Mouse (Mus musculus): ENCODE results near the gene Gcdh. TPM values are rescaled to one million over a fixed set of nuclear protein-coding genes. Genes with fewer than 3 reads are reported as not detected.
A peak's percentile ranks its signal among the peaks of the same experiment; 100 is the strongest.

The Gcdh gene
- polyA plus RNA-seq, 1 experiment from 2014 or later = 73.0 TPM

GRCm38 (mm10) chr8:84928456-84929306, 35.0 kb upstream of the Gcdh start:
- no peaks in the 10 kb centered on the region for H3K36me3 ChIP-seq (ENCODE audit: control insufficient read depth, insufficient read depth)
- H3K4me3 ChIP-seq (ENCODE audit: low read depth, low read length) = no peak overlapping the region
- WGBS (ENCODE audit: insufficient replicate concordance) = 7% methylated on average over 47 of the region's 52 CpGs
- peak overlapping the region; percentile 27; the same call in 1 of the 2 replicates for H3K4me2 ChIP-seq (ENCODE audit: low read depth, low read length)
- no peaks in the 10 kb centered on the region for H3K9me3 ChIP-seq (replicated peaks; ENCODE audit: control insufficient read depth, low read length)
- peak; percentile 43; the same call in 1 of the 2 replicates for ATAC-seq (ENCODE audit: low read depth)
- H3K27ac ChIP-seq (ENCODE audit: low read length) = no peak overlapping the region
- H3K27me3 ChIP-seq (ENCODE audit: control insufficient read depth, insufficient read depth, low read depth, low read length) = peaks cover 42% of the 10 kb centered on the region
- no peaks in the 10 kb centered on the region; the same call in 1 of the 2 replicates for H3K4me1 ChIP-seq (ENCODE audit: control insufficient read depth, low read depth, low read length)
- no peak overlapping the region for H3K9ac ChIP-seq (ENCODE audit: low read depth, low read length)

- H3K4me3 ChIP-seq (ENCODE audit: low read depth, low read length) = no peak overlapping the region
- H3K4me1 ChIP-seq (ENCODE audit: control insufficient read depth, low read depth, low read length) = no peaks in the 10 kb centered on the region; the same call in 1 of the 2 replicates
- 41% methylated on average over 1 of the region's 1 CpGs for WGBS (ENCODE audit: insufficient replicate concordance)
- H3K27ac ChIP-seq (ENCODE audit: low read length) = no peak overlapping the region
- no peak overlapping the region for H3K4me2 ChIP-seq (ENCODE audit: low read depth, low read length)
- H3K36me3 ChIP-seq (ENCODE audit: control insufficient read depth, insufficient read depth) = no peaks in the 10 kb centered on the region
- peaks cover 38% of the 10 kb centered on the region for H3K27me3 ChIP-seq (ENCODE audit: control insufficient read depth, insufficient read depth, low read depth, low read length)
- H3K9ac ChIP-seq (ENCODE audit: low read depth, low read length) = no peak overlapping the region
- no peaks in the 10 kb centered on the region for H3K9me3 ChIP-seq (replicated peaks; ENCODE audit: control insufficient read depth, low read length)
- ATAC-seq (ENCODE audit: low read depth) = no peak
Observed at GRCm38 (mm10) chr8:84927513-84927912, 33.8 kb upstream of the Gcdh start.

GRCm38 (mm10) chr8:84925557-84925956, 31.8 kb upstream of the Gcdh start:
- Histone ChIP-seq H3K4me1 (ENCODE audit: control insufficient read depth, low read depth, low read length) (no peaks in the 10 kb centered on the region; the same call in 1 of the 2 replicates), H3K9me3 (replicated peaks; ENCODE audit: control insufficient read depth, low read length) (no peaks in the 10 kb centered on the region), H3K4me3 (ENCODE audit: low read depth, low read length) (no peak overlapping the region), H3K27me3 (ENCODE audit: control insufficient read depth, insufficient read depth, low read depth, low read length) (peaks cover 22% of the 10 kb centered on the region), H3K4me2 (ENCODE audit: low read depth, low read length) (no peak overlapping the region), H3K36me3 (ENCODE audit: control insufficient read depth, insufficient read depth) (no peaks in the 10 kb centered on the region), H3K9ac (ENCODE audit: low read depth, low read length) (no peak overlapping the region), H3K27ac (ENCODE audit: low read length) (no peak overlapping the region)
- 40% methylated on average over 7 of the region's 7 CpGs for WGBS (ENCODE audit: insufficient replicate concordance)
- no peak for ATAC-seq (ENCODE audit: low read depth)

GRCm38 (mm10) chr8:84921596-84921995, 27.9 kb upstream of the Gcdh start:
- no peaks in the 10 kb centered on the region for H3K4me1 ChIP-seq (ENCODE audit: control insufficient read depth, low read depth, low read length)
- peaks cover 8% of the 10 kb centered on the region for H3K27me3 ChIP-seq (ENCODE audit: control insufficient read depth, insufficient read depth, low read depth, low read length)
- no peak overlapping the region for H3K9ac ChIP-seq (ENCODE audit: low read depth, low read length)
- ATAC-seq (ENCODE audit: low read depth) = no peak
- H3K36me3 ChIP-seq (ENCODE audit: control insufficient read depth, insufficient read depth) = no peaks in the 10 kb centered on the region
- H3K9me3 ChIP-seq (replicated peaks; ENCODE audit: control insufficient read depth, low read length) = no peaks in the 10 kb centered on the region
- no peak overlapping the region for H3K4me3 ChIP-seq (ENCODE audit: low read depth, low read length)
- no peak overlapping the region for H3K4me2 ChIP-seq (ENCODE audit: low read depth, low read length)
- H3K27ac ChIP-seq (ENCODE audit: low read length) = no peak overlapping the region
- WGBS (ENCODE audit: insufficient replicate concordance) = 48% methylated on average over 2 of the region's 2 CpGs

GRCm38 (mm10) chr8:84918646-84919045, 24.9 kb upstream of the Gcdh start:
- Histone ChIP-seq H3K4me2 (ENCODE audit: low read depth, low read length) (no peak overlapping the region), H3K27ac (ENCODE audit: low read length) (no peak overlapping the region), H3K9ac (ENCODE audit: low read depth, low read length) (no peak overlapping the region), H3K9me3 (replicated peaks; ENCODE audit: control insufficient read depth, low read length) (no peaks in the 10 kb centered on the region), H3K27me3 (ENCODE audit: control insufficient read depth, insufficient read depth, low read depth, low read length) (peaks cover 5% of the 10 kb centered on the region), H3K36me3 (ENCODE audit: control insufficient read depth, insufficient read depth) (no peaks in the 10 kb centered on the region), H3K4me3 (ENCODE audit: low read depth, low read length) (no peak overlapping the region), H3K4me1 (ENCODE audit: control insufficient read depth, low read depth, low read length) (peaks cover 5% of the 10 kb centered on the region)
- WGBS (ENCODE audit: insufficient replicate concordance) = 87% methylated on average over 15 of the region's 15 CpGs
- no peak for ATAC-seq (ENCODE audit: low read depth)

- no peak overlapping the region for H3K27ac ChIP-seq (ENCODE audit: low read length)
- H3K36me3 ChIP-seq (ENCODE audit: control insufficient read depth, insufficient read depth) = no peaks in the 10 kb centered on the region
- no peak for ATAC-seq (ENCODE audit: low read depth)
- H3K27me3 ChIP-seq (ENCODE audit: control insufficient read depth, insufficient read depth, low read depth, low read length) = peaks cover 8% of the 10 kb centered on the region
- no peak overlapping the region for H3K4me2 ChIP-seq (ENCODE audit: low read depth, low read length)
- no peak overlapping the region for H3K4me3 ChIP-seq (ENCODE audit: low read depth, low read length)
- WGBS (ENCODE audit: insufficient replicate concordance) = 42% methylated on average over 20 of the region's 20 CpGs
- no peaks in the 10 kb centered on the region for H3K9me3 ChIP-seq (replicated peaks; ENCODE audit: control insufficient read depth, low read length)
- no peak overlapping the region for H3K9ac ChIP-seq (ENCODE audit: low read depth, low read length)
- H3K4me1 ChIP-seq (ENCODE audit: control insufficient read depth, low read depth, low read length) = peaks cover 13% of the 10 kb centered on the region
Observed at GRCm38 (mm10) chr8:84917781-84918180, 24.1 kb upstream of the Gcdh start.

- WGBS (ENCODE audit: insufficient replicate concordance) = 78% methylated on average over 8 of the region's 8 CpGs
- Histone ChIP-seq H3K4me1 (ENCODE audit: control insufficient read depth, low read depth, low read length) (peaks cover 23% of the 10 kb centered on the region), H3K27me3 (ENCODE audit: control insufficient read depth, insufficient read depth, low read depth, low read length) (peaks cover 21% of the 10 kb centered on the region), H3K27ac (ENCODE audit: low read length) (no peak overlapping the region), H3K36me3 (ENCODE audit: control insufficient read depth, insufficient read depth) (no peaks in the 10 kb centered on the region), H3K9me3 (replicated peaks; ENCODE audit: control insufficient read depth, low read length) (no peaks in the 10 kb centered on the region), H3K4me3 (ENCODE audit: low read depth, low read length) (no peak overlapping the region), H3K4me2 (ENCODE audit: low read depth, low read length) (no peak overlapping the region), H3K9ac (ENCODE audit: low read depth, low read length) (no peak overlapping the region)
- ATAC-seq (ENCODE audit: low read depth) = no peak
Observed at GRCm38 (mm10) chr8:84915269-84915668, 21.5 kb upstream of the Gcdh start.

GRCm38 (mm10) chr8:84913960-84914359, 20.2 kb upstream of the Gcdh start:
- ATAC-seq (ENCODE audit: low read depth) = no peak
- Histone ChIP-seq H3K4me3 (ENCODE audit: low read depth, low read length) (peak overlapping the region; percentile 63; the same call in 1 of the 2 replicates), H3K36me3 (ENCODE audit: control insufficient read depth, insufficient read depth) (no peaks in the 10 kb centered on the region), H3K9ac (ENCODE audit: low read depth, low read length) (no peak overlapping the region), H3K27ac (ENCODE audit: low read length) (no peak overlapping the region), H3K4me1 (ENCODE audit: control insufficient read depth, low read depth, low read length) (peaks cover 36% of the 10 kb centered on the region), H3K4me2 (ENCODE audit: low read depth, low read length) (peak overlapping the region; percentile 92), H3K27me3 (ENCODE audit: control insufficient read depth, insufficient read depth, low read depth, low read length) (peaks cover 21% of the 10 kb centered on the region), H3K9me3 (replicated peaks; ENCODE audit: control insufficient read depth, low read length) (no peaks in the 10 kb centered on the region)
- WGBS (ENCODE audit: insufficient replicate concordance) = 25% methylated on average over 4 of the region's 4 CpGs

GRCm38 (mm10) chr8:84913502-84913900, 19.8 kb upstream of the Gcdh start:
- no peak for ATAC-seq (ENCODE audit: low read depth)
- Histone ChIP-seq H3K36me3 (ENCODE audit: control insufficient read depth, insufficient read depth) (no peaks in the 10 kb centered on the region), H3K9ac (ENCODE audit: low read depth, low read length) (peak overlapping the region; percentile 60), H3K4me1 (ENCODE audit: control insufficient read depth, low read depth, low read length) (peaks cover 39% of the 10 kb centered on the region), H3K4me3 (ENCODE audit: low read depth, low read length) (peak overlapping the region; percentile 63), H3K27me3 (ENCODE audit: control insufficient read depth, insufficient read depth, low read depth, low read length) (peaks cover 21% of the 10 kb centered on the region), H3K9me3 (replicated peaks; ENCODE audit: control insufficient read depth, low read length) (no peaks in the 10 kb centered on the region), H3K27ac (ENCODE audit: low read length) (peak overlapping the region; percentile 1; the same call in 1 of the 2 replicates), H3K4me2 (ENCODE audit: low read depth, low read length) (peak overlapping the region; percentile 92)
- WGBS (ENCODE audit: insufficient replicate concordance) = 6% methylated on average over 9 of the region's 9 CpGs
